Mouse (Mus musculus) ovary, adult 18-20 months (tissue): Measurements from ENCODE around the gene Gbp2.
"Not testable (repeated sequence)": the region's sequence is repeated elsewhere in the genome, so short reads cannot be mapped to it uniquely, and the experiment has no call there.

Source experiments
- DNase-seq: peaks from one replicate; pipeline ENCODE4 v3.0.0; 2022; ENCODE audit warnings: low spot score, mixed read lengths

Gbp2 gene

DNA sequence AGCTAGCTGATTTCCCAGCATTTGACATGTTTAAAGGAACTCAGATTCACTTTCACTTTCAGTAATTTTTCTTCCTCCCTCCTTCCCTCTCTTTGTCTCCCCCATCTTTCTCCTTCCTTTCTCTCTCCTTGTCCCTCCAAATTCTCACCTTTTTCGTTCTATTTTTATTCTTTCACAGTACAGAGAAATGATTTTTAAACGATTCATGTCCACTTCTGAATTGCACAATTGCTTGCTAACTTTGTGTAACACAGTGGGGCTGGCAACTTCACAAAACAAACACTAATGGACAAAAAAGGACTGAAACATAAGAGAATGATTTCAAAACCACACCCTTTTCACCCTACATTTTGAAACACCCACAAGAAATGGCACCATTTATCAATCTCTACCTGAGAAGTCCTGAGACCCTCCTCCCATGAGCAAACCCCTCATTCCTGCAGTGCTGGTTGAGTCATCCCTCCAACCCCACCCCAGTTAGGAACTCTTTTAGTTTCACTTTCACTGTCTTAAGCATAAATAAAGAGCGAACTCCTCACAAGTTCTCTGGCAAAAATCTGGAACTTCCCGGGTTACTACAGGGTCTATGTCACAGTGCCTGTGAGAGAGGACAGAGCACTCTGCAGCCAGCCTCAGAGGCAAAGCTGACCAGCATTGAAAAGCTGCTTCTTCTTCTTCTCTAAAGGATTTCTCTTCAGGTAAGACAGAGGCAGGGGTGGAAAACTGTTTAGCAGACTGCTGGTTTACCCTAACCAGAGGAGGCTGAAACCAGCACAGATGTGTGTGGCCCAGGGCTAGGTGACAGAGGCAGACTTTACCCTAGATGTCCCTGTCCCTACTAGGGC, at the start of gene Gbp2:
Gene Gbp2 (plus strand): TSS at position 492 of the 845 bp plus-strand sequence.
- no peak for DNase-seq

DNA sequence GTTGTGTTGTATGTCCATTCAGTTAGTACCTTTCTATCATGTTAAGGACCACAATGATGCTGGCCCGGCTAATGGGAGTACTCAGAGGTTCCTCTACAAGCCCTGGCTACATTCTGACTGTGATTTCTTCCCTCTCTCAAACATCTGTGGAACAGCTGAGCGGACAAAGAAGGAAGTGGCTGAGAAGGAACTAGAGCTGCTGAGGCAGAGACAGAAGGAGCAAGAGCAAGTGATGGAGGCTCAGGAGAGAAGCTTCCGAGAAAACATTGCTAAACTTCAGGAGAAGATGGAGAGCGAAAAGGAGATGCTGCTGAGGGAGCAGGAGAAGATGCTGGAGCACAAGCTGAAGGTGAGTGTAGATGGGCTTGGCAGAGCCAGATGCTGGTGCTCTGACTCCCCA, 49.7 kb upstream of the Gbp2 start:
- DNase-seq = no peak

DNA sequence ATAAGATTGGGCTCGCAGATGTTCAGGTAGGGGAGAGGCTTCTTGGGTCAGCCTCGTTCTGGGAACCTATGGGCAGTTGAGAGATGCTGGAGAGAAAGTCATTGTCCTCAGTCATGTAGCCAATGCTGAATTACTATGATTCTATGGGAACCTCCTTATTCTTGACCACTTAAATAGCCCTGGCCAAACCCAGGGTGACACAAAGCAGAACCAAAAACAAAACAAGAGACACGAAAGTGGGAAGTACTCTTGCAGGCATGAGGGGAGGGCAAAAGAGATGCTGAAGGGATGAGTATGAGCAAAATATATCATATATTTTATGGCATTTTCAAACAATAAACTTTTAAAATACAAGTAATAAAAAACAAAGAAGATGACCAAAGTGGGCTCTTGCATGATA, 43.3 kb upstream of the Gbp2 start:
- DNase-seq = no peak

DNA sequence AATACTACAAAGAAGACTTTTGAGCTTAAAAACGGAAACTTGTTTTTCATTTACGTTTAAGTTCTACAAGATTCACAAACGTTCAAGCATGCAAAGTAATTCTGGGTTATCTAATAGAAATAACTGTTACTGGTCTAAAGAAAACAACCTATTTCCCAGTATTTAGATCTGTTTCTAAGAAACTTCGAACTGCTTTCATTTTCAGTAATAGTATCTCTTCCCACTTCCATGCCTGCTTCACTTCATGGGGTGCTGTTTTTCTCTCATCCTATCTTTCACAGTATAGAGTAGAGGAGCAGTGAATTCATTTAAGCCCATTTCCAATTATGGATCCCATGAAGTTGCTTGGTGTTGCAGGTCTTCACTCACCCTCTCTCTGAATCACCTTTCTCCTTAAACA, 42.1 kb upstream of the Gbp2 start:
- no peak for DNase-seq

DNA sequence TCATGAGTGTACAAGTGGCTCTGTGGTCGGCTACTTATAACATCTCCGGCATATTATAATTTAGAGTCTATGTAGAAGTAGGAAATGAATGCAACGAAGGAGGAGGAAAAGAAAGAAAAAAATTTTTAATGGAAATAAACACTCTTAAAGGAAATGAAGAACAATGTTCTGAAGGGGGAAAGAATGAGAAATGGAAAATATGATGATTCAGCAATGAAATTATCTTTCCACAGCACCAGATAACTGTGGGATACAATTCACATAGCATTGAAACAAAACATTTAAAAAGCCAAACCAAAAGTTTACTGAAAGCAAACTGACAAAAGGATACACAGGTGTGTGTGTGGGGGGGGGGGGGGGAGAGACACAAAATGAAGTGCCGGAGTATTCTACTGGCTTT, 37.3 kb upstream of the Gbp2 start:
- no peak for DNase-seq

DNA sequence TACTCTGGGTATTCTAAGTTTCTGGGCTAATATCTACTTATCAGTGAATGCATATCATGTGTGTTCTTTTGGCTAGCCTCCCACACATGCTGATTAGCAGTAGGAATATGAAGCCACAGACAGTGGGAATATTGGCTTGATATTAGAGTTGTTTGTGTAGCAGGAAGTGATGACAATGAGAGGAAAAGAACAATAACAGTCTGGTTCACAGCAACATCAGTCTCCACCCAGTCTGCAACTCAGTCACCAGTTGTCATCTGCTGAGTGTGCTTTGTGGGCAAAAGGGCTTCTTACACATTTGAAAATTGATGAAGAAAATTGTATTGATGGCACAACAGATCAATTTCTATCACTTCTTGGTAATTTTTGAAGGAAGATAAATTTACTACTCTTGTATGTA, 33.0 kb upstream of the Gbp2 start:
- DNase-seq = no peak

DNA sequence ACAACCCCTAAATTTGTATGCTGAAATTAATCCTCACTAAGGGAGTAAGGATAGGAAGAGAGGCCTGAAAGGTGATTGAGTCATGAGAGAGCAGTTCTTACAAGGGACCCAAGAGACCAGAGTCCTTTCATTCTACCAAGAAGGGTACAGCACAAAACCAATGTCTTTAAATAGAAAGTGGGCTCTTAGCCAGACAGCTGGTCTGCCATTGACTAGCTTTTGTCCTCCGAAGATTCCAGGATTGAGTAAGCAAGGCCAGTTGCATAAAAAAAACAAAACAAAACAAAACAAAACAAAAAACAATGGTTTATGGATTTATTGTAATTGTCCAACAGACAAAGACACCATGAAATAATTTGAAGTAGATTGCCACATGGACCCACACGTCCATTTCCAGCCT, 31.5 kb upstream of the Gbp2 start:
- no peak for DNase-seq

DNA sequence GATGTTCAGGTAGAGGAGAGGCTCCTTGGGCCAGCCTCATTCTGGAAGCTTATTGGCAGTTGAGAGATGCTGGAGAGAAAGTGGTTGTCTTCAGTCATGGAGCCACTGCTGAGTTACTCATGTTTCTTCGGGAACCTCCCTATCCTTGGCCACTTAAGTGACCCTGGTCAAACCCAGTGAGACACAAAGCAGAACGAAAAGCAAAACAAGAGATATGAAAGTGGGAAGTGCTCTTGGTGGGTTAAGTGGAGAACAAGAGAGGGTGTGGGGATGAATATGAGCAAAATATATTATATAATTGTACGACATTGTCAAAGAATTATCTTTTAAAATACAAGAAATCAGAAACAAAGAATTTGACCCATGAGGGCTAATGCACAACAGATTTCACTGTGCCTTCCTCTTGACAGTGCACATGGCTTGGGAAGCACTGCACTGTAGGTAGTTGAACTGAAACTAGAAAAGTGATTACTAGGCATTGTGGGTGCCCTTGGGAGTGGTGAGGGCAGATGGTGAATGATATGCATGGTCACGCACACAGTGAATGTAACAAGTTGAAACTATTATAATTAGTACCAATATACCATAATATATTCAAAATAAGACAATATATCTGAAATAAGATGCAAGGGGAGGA, 29.9 kb upstream of the Gbp2 start:
- no peak for DNase-seq

DNA sequence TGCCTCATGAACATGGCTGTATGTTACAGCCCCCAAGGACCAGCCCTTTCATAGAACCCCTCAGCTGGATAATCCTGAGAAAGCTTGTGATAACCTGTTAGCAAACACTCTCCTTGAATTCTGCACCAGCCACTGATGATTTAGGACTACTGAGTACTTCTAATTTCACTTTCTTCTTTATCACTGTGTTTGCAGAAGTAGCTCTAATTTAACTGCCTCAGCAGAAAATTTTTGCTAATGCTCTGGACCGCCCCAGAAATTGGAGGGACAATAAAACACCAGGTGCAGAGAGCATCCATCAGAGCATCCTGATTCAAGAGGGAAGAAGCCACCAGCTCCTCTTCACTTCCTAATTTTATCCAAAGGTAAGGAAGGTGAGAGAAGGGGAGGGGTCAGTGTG, 25.9 kb upstream of the Gbp2 start, which contains the start of gene Gbp2b:
Gene Gbp2b (plus strand): TSS at position 301 of the 400 bp plus-strand sequence.
- DNase-seq = no peak

DNA sequence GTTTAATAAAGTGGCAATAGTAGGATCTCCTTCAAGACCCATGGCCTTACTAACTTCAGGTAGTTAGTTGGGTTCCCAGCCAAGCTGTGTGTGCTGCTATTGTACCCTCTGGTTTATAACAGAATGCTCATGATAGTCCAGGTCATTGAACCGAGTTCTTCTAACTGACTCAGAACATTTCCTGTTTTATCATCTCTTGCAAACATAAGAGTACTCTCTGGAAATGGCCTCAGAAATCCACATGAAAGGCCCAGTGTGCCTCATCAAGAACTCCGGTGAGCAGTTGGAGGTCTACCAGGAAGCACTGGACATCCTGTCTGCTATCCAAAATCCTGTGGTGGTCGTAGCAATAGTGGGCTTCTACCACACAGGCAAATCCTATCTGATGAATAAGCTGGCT, 22.5 kb upstream of the Gbp2 start:
- no peak for DNase-seq

DNA sequence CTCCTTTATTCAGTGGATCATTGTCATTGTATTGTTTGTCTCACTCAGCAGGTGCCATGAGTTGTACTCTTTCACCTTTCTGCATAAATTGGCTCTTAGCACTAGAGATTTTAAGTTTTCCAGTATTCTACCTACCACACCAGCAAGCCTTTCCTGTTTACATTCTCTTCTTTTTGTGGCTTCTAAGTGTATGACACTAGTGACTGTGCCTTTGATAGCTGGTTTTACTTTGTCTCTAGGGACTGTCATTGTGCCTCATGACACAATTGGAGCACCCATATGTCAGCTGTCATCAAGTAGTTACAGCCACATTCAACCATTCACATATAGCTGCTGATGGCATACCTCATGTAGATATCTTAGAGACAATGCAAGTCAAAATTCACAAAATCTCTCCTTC, 18.7 kb upstream of the Gbp2 start:
- DNase-seq = no peak

DNA sequence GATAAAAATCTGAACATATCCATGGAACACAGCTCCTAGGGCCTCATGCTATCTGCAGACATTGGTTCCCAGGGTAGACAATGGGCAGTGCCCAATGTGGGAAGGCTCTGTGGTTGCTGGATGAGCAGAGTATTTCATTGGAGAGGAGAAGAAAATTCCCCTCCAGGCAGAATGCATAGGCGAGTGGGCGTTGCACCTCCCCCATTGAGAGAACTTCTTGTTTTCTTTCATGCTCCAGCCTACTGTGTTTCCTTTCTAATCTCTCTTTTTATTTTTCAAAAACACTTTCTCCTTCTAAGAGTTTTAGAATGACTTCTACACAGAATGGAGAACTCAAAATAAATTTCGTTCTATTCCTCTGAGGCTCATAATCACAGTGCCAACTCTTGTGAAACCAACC, 1.7 kb upstream of the Gbp2 start:
- no peak for DNase-seq

DNA sequence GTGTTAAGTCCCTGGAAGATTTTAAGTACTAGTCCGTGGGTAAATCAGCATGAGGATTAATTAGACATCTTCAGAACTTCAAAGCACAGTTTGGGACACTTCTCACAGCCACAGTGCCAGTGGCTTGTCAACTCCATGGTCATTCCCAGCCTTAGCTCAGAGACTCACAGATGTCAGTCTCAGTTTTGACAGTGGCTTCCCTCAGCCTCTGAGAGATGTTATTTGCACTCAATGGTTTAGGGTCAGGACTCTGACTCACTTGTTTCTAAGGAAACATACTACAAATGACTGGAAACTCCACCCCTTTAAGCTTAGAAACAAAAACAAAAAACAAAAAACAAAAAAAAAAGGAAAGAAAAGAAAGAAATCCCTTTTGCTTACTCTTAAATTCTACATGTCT, 796 bp upstream of the Gbp2 start:
- DNase-seq = no peak

DNA sequence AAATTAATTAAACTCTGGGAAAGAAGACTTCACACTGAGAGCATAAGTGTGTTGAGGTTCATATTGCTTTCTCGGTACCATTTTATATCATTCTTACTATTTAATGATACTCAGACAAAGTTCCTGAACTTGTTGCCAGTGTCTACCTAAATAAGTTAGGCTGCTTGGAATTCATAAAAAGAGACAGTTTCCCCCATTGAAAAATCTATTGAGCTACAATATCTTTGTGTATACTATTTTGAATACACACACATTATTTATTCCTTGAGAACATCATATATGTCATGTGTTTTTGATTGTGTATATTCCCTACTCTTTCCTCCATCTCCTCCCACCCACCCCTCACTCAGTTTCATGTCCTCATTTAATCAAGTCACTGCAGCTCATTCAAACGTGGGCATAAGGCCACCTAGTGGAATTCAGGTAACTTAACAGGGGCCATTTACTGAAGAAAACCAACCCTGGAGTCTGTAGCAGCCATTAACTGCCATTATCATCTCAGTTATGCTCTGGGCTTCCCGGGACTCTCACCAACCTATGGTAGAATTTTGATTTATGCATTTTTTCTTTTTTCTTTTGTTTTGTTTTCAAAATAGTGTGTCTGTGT, 657 bp downstream of the Gbp2 start:
- DNase-seq = no peak

DNA sequence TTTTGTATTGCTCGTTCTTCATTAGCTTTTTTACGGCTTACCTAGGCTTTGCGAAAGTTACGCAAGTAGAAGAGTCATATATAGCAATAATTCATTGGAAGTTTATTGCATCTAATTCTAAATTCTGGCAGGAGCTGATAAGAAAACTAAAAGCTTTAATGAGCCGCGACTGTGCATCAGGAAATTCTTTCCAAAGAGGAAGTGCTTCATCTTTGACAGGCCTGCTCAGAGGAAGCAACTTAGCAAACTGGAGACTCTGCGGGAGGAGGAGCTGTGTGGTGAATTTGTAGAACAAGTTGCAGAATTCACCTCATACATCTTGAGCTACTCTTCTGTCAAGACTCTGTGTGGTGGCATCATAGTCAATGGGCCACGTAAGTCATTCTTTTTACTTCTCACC, 10.0 kb downstream of the Gbp2 start:
- DNase-seq = no peak

DNA sequence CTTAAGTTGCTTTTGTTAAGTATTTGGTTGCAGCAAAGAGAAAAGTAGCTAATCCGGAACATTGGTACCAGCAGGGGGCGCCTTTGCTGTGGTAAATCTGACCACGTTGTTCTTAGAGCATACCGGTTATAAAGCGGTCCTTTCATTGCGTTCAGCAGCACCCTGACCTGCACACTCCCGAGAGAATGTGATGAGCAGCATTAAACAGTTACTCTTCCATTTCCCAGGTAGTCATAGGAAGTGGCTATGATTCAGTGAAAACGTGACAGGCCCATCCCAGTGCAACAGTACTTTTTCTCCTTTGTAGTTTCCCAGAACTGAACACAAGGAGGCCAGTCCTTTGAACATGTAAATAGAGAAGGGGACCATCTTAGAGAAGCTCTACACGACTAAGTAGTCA, 19.8 kb downstream of the Gbp2 start:
- DNase-seq = no peak

DNA sequence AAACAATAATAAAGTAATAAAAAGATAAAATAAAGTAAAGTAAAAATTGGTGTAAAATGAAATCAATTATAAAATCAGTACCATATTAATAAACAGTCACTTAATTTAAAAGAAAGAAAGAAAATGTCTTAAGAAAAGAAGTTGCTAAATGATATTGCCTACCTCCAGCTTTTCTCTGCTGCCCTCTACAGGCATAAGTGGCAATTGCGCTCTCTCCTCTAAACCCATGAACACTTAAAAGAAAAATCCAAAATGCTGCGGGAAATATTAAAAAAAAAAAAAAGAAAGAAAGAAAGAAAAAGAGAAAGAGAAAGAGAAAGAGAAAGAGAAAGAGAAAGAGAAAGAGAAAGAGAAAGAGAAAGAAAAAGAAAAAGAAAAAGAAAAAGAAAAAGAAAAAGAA, 25.5 kb downstream of the Gbp2 start:
- DNase-seq = not testable (repeated sequence)

DNA sequence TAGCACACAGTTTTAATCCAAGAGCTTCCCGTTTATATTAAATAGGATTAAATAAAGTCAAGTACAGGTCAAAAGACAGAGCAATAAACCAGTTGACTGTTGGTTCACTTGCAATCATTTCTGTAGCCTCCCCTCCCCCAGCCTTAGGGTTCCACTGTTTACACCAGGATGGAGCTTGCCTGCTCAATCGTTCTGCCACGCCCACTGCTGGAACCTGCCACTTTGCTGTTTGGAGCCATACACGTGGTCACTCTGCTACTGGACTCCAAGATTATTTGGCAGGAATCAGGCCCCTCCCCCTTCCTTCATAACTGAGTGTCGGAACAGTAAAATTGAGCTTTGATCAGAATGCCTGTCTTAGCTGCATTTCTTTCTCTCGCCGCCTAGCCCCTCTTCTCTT, 27.4 kb downstream of the Gbp2 start:
- DNase-seq = not testable (repeated sequence)

DNA sequence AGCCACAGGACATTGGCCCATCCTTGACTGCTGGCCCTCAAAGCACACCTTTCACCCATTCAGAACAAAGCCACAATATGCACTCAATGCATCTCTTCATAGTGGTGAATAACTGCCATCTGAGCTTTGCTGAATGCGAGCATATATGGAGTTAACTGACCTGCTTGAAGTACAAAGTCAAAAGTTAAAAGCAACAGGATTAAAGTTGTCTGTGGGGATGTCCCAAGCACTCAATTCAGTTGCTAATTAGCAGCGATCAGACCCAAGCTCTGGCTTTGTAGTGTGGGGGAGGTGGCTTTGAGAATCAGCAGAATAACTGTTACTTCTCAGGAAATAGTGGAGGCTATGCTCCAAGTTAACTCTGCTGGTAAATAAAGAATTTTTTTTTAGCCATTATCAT, 29.8 kb downstream of the Gbp2 start:
- no peak for DNase-seq

DNA sequence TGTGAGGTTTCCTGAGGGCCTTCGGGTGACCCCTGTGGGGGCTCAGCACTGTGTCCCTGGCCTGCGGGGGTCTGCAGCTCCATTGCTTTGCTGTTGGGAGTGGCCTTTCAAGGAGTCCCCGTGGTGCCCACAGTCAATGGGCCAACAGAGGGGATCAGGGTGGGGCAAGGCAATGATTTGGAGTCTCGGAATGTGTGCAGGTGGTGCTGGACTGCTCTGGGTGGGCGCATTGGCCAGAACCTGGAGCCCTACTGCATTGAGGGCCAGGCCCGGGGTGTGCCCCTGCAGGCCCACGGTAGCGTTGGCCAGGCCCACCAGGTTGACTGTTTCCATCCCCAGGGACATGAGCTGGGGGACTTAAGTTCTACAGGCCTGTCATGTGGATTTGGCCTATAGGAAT, 44.3 kb downstream of the Gbp2 start:
- no peak for DNase-seq

DNA sequence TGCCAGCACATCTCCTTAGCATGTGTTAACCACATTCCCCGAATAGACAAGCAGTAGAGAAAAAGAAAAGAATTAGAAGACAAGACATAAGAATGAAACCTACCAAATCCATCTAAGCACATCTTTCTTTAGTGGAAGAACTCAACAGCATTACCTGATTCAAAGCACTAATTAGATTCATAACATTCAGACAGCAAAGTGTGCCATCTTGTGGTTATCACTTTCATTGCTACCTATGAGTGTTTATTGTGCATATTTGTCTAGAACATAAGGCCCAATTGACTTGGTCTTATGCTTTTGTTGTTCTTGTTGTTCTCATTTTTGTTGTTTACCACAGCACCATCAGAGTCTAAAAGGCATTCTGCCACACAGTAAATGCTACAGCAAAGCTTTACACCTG, 54.2 kb downstream of the Gbp2 start:
- DNase-seq = no peak
